Mouse (Mus musculus) frontal cortex, postnatal 14 days (tissue): ENCODE results near the gene 4922502D21Rik.
"Not testable (repeated sequence)": the region's sequence is repeated elsewhere in the genome, so short reads cannot be mapped to it uniquely, and the experiment has no call there.

Experiments
- DNase-seq, 2 experiments: peaks; one replicate each; pipeline ENCODE4 v3.0.0; 2022; ENCODE audit warnings: low spot score in 2 of 2

The 4922502D21Rik gene

DNA sequence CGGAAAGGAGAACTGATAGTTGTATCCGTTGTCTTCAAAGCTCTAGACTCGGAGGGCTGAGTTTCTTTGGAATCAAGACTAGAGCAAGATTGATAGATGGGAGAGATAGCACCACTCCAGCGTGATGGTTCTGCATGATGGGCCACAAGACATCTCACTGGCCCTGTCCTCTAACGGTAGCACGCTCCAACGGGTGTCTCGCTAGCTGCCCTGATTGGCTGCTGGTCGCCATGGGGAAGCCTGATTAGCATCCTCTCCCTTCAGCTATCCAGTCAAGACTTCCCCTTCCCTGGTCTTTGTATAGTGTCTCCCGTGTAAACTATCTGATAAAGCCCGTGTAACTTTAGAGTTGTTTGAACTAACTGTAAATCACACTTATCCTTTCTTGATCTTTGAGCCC is at the start of gene 4922502D21Rik:
Gene 4922502D21Rik, minus strand, starts transcription at position 187 of the 400 bp plus-strand sequence.
- DNase-seq, result no peak

DNA sequence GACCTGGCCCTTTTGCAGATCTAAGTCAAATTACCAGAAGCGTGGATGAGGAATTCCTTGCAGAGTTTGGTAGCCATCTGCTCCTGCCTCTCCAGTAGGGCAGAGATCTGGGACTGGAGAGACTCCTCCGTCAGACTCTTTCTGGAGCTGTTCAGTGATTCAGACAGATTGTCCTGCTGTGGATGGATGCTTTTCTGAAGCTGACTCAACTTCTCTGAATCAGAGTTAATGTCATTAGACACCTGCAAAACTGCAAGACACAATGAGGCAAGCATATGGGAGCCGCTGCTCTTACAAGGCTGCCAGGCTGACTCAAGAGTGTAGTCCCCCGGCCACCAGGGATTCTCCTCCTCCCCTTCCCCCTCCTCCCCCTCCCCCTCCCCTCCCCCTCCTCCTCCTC is 48.9 kb upstream of the 4922502D21Rik start:
- no peak for DNase-seq

DNA sequence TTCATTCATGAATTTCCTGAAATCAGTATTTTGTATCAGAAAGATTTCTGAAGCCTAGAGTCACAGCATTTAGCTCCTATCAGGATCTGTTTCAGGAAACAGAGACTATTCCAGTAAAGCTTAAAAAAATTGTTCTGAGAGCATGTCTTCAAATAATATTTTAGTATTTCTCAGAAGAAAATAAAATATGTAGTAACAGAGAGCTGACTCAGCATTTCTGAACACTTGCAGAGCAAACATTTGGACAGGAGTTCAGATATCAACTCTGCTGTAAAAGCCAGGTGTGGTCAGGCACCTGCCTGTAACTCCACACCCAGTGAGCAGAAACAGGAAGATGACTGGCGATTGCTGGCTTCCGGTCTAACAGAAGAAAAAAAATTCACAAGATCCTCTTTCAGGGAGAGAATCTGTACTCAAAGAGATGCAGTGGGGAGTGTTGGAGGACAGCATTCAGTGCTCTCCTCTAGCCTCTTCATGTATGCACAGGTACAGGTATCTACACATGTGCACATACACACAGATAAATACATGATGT is 43.4 kb upstream of the 4922502D21Rik start:
- no peak for DNase-seq

DNA sequence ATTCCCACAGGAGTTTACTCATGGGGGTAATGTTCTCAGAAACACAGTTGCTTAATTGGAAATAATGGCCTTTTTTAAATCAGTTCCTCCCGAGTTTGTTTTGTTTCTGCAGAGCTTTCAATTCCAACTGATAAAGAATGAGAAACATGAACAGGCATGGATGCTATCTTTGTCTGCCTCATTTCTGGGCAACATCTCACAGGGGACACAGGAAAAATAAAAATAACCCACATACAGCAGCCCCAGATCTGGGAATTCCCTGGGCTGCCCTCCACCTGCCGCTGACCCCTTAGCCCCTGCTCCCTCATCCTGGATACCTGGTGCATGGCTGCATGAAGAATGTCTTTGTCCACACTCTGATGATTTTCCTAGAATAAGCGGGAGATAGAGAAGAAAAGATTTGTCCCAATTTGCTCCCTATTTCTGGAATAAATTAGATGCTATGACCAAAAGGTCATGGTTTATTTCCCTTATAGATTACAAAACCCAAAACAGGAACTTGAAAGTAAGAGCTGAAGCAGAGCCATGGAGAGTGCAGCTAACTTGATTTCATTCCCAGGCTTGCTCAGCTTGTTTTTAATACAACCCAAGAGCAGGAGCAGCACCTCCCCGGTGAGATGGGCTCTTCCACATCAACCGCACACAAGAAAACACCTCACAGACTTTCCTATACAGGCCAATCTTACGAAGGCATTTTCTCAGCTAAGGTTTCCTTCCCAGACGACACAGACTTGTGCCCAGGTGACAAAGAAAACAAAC is 38.0 kb upstream of the 4922502D21Rik start:
- DNase-seq, result no peak

DNA sequence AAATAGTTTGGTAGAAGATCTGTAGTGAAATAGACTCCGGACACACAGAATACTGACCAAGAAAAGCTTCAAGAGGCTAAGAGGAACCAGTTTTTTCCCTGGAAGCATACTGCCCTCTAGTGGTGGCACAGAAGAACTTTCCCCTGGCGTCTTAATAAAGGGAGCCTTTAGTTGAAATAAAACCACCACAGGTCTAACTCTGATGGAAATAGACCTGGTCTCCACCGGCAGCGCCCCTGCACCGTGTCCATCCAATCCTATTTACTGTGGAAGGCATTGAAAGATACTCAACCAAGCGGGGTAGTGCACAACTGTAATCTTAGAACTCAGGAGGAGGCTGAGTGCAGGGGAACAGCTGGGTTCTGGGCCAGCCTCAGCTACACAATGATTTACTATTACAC is 34.4 kb upstream of the 4922502D21Rik start:
- DNase-seq, result no peak

DNA sequence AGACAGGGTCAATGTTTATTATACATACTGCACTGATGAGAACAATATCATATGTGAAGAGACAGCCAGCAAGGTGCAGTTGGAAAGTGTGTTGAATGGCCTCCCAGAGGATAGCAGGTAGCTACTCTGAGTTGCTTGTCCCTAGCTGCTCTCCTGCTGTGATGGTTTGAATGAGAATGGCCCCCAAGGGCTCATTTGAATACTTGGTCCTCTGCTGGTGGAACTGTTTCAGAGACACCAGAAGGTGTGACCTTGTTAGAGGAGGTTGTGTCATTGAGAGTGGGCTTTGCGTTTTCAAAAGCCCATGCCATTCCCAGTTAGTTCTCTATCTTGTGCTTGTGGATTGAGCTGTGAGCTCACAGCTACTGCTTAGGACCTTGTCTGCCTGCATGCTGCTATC is 32.3 kb upstream of the 4922502D21Rik start:
- DNase-seq, result no peak

DNA sequence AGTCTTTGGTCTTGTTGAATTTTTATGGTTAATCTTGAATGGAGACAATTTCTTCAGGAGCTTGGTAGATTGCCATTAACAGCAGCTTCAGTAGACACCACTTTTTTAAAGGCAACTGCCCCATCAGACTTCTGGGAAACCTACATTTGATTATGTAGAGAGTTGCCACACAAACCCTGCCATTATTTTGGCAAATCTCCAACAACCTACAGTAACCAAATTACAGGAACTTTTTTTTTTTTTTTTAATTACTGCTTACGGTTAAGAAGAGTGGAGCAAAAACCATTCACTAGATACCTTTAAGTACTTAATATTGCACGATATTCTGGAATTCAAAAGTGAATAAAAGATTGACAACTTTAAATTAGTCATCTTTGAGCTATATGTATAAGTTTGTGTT is 27.9 kb upstream of the 4922502D21Rik start:
- DNase-seq, result no peak

DNA sequence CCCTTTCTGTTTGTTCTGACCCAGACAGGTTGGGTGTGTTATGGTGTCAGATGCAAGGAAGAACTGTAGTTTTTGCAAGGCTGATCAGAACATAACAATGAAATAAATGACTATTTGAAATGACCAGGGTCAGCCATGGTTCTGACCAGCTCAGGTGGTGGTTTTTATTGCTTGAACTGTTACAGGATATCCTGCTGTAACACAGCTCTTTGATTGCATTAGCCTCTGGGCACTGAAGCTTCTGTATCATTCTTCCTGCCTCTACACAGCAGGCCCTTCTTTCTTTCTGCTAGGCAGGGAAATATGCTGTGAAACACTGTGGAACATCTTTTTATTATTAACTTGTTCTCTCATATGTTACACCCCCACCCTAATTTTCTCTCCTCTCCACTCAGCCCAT is 24.8 kb upstream of the 4922502D21Rik start:
- DNase-seq, result no peak

DNA sequence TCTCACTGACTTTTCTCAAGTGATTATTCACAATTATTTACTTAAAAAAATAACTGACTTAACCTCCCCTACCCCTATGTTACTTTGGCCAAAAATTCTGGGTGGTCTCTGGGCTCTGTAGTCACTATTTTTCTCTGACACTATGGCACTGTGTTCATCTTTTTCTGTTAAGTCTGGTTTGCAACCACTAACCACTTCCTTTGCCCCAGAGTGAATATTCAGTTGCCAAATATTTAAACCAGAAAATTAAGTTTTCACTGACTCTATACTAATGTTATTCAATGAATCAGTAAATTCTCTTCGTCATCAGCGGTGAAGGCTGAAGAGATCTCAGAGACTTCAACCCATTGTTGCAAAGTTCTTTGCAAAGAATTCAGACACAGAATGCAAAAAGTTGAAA is 24.2 kb upstream of the 4922502D21Rik start:
- DNase-seq, result no peak

DNA sequence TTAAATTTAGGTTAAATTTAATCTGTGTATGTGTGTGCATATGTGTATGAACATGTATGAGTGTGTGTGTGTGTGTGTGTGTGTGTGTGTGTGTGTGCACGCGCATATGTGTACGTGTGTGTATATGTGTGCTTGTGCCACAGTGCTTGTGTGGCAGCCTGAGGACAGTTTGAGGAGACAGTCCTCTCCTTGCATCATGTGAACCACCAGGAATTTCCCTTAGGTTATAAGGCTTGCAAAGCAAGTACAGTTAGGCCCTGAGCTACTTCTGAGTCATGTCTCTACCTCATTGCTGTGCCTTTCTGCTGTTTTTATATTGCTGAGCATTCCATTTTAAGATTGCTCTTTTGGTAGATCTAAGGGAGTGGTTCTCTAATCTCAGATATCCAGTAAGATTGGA is 19.5 kb upstream of the 4922502D21Rik start:
- DNase-seq, result no peak

DNA sequence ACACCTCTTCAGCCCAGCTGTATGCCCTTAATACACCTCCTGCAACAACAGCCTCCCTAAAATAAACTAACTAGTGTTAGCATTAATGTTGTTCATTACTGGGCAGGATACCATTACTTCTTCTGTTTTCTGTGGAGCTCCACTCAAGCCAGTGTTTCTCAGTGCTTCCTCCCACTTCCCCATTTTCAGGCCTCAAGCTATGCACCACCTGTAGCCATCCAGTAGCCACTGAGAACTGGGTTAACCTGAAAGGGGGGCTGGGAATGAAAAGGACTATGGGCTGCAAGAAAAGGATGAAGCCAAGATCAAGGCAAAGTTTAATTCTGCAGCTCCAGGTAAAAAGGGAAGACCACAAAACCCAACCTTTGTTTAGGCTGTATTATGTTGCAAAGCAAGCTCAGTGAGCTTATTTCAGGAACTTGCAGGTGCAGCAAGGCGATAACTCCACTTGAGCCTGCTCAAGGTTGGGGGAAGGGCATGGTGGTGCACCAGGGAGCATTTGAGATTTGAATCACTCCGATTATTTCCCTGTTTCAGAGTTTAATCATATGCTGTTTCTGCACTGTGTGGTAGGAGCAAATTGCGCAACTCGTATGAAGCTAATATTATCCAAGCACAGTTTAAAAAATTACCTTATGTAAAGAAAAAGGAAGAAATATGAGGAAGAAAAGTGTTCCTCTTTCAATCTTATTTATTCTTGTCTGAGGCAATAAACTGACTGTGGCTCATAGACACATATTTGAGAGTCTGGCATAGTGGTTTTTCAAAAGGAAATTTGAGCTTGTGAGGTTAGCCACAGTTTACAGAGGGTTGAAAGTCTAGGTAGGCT is 18.1 kb upstream of the 4922502D21Rik start:
- DNase-seq, result no peak

DNA sequence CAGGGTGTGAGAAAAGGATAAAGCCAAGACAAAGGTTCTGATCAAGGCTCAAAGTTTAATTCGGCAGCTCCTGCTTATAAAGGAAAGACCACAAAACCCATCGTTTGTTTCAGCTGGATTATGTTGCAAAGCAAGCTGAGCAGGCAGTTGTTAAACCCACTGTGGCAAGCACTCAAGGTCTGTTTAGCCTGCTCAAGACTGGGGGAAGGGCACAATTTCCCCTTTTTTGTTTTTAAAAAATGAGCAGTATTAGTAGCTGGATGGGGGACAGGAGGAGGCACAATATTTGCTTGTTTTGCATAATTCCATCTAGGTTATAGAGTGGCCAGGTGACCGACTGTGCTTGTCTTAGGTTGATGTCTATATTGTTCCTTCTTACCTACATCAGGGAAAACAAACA is 12.8 kb upstream of the 4922502D21Rik start:
- no peak for DNase-seq

DNA sequence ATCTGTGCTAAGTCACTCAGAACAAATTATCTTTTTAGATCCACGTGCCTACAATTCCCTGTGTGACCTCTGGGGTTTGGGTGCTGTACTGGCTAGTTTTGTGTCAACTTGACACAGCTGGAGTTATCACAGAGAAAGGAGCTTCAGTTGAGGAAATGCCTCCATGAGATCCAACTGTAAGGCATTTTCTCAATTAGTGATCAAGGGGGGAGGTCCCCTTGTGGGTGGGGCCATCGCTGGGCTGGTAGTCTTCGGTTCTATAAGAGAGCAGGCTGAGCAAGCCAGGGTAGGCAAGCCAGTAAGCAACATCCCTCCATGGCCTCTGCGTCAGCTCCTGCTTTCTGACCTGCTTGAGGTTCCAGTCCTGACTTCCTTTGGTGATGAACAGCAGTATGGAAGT is 10.8 kb upstream of the 4922502D21Rik start, which contains the start of gene Clec12a:
Gene Clec12a, plus strand, starts transcription at position 301 of the 400 bp plus-strand sequence.
- not testable (repeated sequence) for DNase-seq

DNA sequence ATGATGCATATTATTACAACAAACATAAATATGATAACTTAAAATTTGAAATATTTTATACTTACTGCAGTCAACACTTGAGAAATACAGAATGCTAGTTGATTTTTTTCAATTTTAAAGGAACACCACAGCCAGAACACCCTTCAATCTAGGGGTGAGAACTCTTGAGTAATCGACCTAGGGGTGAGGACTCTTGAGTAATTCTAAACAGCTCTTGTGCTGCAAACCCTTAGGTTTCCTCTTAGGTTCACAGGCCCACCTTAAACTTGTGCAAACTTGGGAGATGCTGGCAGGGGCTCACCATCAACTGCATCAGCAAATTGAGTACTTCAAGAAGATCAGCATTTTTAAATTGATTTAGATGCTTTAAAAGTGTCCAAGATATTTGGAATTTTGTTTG is 6.2 kb upstream of the 4922502D21Rik start:
- DNase-seq, result no peak

DNA sequence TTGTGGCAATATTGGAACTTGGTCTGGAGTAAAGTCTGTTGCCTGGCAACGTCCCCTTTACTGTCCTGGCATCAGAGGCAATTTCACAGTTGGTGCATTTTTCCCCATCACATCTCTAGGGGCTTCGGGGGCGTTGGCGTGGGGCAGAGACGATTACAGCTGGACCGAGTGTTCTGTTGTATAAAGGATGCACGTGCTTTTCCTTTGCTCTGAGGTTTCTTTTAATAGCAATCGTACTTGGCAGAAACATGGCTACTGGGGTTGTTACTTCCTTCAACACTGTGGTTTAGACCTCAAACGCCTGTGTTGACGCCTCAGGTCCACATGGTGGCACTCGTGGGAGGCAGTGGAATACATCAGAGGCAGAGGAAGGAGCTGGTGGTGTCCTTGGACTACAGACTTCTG is 2.1 kb upstream of the 4922502D21Rik start:
- DNase-seq, result peak; percentile 32 to 44

DNA sequence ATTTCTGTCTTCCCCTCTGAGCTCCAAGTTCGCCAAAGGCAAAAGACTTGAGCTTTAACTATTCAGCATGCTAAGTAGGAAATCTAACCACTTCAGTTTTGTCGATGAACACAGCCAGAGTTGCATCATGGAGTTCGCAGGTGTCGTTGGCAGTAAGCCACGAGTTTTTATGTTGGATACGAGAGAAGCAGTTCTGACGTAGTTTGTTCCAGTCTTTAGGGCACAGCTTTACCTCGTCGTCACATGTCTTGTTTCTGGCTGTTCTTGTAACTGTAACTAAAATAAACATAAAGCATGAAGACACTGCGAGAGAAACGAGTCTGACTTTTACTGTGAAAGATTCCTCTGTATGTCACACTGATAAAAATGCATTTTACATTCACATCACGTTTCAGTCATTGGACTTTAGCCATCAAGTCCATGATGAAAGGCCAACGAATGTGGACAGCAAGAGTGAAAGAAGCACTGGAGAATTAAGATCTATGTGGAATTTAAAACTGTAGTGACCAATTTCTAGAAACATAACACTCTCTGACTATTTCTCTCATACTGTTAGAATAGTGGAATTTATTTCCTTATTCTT is 4.9 kb downstream of the 4922502D21Rik start:
- no peak for DNase-seq

DNA sequence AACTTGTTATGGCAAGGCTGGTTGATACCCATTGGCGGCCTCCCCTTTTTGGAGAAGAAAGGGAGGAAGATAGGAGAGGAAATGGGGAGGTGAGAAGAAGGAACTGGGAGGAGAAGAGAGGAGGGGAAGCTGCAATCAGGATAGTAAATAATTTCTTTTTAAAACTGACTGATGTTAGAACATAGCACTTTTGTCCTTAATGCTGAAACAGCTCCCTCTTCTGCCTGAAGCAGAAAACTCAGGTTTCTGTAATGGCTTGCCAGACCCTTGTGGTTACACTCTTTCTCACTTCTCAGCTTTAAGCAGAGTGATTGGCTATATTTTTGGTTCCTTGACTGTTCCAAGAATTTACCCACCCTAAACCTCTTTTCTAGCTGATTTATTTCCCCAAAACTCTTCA is 5.6 kb downstream of the 4922502D21Rik start:
- DNase-seq, result no peak

DNA sequence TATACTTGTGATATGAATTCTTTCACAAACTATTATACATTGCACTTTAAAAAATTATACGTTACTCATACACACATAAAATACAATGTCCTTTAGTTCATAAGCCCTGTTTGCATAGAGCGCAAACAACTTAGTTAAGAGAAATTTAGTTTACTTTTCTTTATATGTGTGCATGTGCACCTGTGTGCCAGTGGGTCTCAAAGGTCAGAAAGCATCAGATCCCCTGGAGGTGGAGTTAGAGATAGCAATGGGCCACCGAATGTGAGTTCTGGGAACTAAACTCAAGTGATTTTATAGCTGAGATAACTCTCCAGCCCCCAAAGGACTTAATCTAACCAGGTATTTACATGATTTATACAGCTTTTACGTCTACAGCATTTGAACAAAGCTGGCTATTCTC is 12.3 kb downstream of the 4922502D21Rik start:
- no peak for DNase-seq

DNA sequence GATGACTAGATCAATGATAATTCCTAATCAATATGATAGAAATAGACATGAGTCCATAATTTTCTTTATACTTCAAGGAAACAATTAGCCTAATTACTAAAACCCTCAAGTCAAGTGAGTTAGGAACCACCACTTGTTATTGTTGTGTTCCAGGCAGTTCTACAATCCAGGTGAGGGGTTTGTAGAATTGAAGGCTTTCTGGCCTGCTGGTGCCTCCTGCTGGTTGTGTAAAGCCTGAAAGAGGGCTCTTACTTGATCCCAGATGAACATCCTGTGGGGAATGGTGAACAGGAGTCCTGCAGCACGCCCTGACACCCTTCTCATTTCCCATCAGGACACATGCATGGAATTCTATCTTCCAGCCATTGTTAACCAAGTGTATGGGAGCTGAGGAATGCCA is 13.2 kb downstream of the 4922502D21Rik start:
- DNase-seq, result no peak

DNA sequence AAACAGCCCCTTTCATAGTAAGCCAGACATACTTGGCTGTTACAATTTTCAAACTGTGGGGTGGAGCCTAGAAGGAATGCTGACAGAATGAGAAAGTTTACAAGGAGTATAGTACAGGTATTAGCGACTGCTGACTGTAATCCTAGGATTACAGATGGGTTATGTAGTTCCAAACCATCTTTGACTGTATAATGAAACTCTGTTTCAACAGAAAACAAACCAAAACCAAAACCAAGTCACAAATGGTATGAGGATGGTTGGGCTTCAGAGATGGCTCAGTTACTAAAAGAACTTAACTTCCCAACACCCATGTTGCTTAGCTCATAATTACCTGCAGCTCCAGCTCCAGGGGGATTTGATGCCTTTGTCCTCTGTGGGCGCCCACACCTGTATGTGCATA is 15.1 kb downstream of the 4922502D21Rik start:
- DNase-seq, result no peak

DNA sequence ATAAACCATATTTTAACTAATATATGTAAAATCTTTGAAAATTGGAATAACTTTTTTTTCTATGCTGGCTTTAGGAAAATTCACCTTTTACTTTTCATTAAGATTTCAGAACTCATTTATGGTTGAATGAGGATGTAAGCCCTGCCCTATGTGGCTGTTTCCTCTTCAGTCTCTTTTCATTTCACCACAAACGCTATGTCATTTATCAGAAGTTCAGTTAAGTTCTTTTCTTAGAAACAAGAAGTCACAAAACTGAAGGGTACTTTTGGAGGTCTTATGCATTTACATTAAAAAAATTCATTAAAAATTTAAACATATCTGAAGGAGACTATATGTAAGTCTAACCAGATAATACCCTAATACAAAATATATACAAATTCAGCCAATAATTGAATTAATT is 15.9 kb downstream of the 4922502D21Rik start:
- no peak for DNase-seq

DNA sequence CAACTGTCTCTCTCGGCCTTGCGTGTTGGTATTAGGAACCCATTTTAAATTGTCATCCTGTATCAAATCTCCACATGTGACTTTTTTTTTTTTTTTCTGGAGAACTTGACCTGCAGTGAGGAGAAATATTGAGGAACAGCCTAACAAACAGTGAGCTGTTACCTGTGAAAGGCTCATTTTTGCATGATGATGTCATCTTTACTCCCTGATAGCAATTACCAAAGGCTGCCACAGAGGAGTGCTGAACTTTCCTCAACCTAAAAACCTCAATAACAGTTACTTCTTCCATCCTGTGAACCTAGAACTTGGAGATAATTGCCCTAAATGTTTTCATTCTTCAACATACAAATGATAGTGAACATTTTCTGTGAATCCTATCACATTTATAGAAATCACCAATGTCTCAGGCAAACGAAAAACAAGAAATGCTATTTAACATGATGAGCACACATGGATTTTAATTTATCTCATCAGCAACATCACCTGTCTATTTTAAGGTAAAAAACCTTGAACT is 16.9 kb downstream of the 4922502D21Rik start:
- no peak for DNase-seq
